Mouse (Mus musculus): ENCODE data around the gene Mxi1.

Gene Mxi1

GRCm38 (mm10) chr19:53322438-53323048 lies 12.2 kb downstream of the Mxi1 start:
- DNase-seq (ENCODE audit: low read depth, low spot score) = no peak

- no peak for DNase-seq (ENCODE audit: low read depth, low spot score)
These were observed 14.5 kb downstream of the Mxi1 start for GRCm38 (mm10) chr19:53324866-53325265.

GRCm38 (mm10) chr19:53325578-53326295 lies 15.4 kb downstream of the Mxi1 start:
- peak; percentile 87 for DNase-seq (ENCODE audit: low read depth, low spot score)

GRCm38 (mm10) chr19:53328116-53328515 lies 17.8 kb downstream of the Mxi1 start:
- DNase-seq (ENCODE audit: low read depth, low spot score) = peak; percentile 43

GRCm38 (mm10) chr19:53329221-53329991 lies 19.1 kb downstream of the Mxi1 start:
- DNase-seq (ENCODE audit: low read depth, low spot score) = peak; percentile 95

GRCm38 (mm10) chr19:53329992-53330381 lies 19.7 kb downstream of the Mxi1 start:
- DNase-seq (ENCODE audit: low read depth, low spot score) = peak; percentile 56

- DNase-seq (ENCODE audit: low read depth, low spot score) = no peak
These were observed 21.7 kb downstream of the Mxi1 start for GRCm38 (mm10) chr19:53331882-53332500.

- DNase-seq (ENCODE audit: low read depth, low spot score) = no peak
These were observed 23.4 kb downstream of the Mxi1 start for GRCm38 (mm10) chr19:53333730-53334129.

- no peak for DNase-seq (ENCODE audit: low read depth, low spot score)
These were observed 24.9 kb downstream of the Mxi1 start for GRCm38 (mm10) chr19:53335241-53335640.

- no peak for DNase-seq (ENCODE audit: low read depth, low spot score)
These were observed 30.1 kb downstream of the Mxi1 start for GRCm38 (mm10) chr19:53340423-53340822.

GRCm38 (mm10) chr19:53343174-53343881 lies 33.0 kb downstream of the Mxi1 start:
- no peak for DNase-seq (ENCODE audit: low read depth, low spot score)

- no peak for DNase-seq (ENCODE audit: low read depth, low spot score)
These were observed 33.7 kb downstream of the Mxi1 start for GRCm38 (mm10) chr19:53344062-53344461.

GRCm38 (mm10) chr19:53345766-53346165 lies 35.4 kb downstream of the Mxi1 start:
- no peak for DNase-seq (ENCODE audit: low read depth, low spot score)

GRCm38 (mm10) chr19:53353864-53354263 lies 43.5 kb downstream of the Mxi1 start:
- no peak for DNase-seq (ENCODE audit: low read depth, low spot score)

- DNase-seq (ENCODE audit: low read depth, low spot score) = peak; percentile 58
These were observed 44.1 kb downstream of the Mxi1 start for GRCm38 (mm10) chr19:53354271-53355000.

GRCm38 (mm10) chr19:53355065-53355464 lies 44.7 kb downstream of the Mxi1 start:
- no peak for DNase-seq (ENCODE audit: low read depth, low spot score)

GRCm38 (mm10) chr19:53359160-53360033 lies 49.1 kb downstream of the Mxi1 start:
- no peak for DNase-seq (ENCODE audit: low read depth, low spot score)

GRCm38 (mm10) chr19:53360265-53360958 lies 50.1 kb downstream of the Mxi1 start:
- no peak for DNase-seq (ENCODE audit: low read depth, low spot score)

GRCm38 (mm10) chr19:53362967-53363366 lies 52.6 kb downstream of the Mxi1 start:
- peak; percentile 60 for DNase-seq (ENCODE audit: low read depth, low spot score)

All from 3T3-L1 (cell line).